Mouse (Mus musculus) heart, postnatal 0 days (tissue): ENCODE results near the gene Hspb11.

ENCODE experiments used
- CTCF ChIP-seq: IDR thresholded peaks from 2 replicates; pipeline ENCODE4 v1.5.1; 2016; ENCODE audit warnings: antibody characterized with exemption, control low read depth, low read depth
- EP300 ChIP-seq: IDR thresholded peaks from 2 replicates; pipeline ENCODE4 v1.6.1; 2016; ENCODE audit warnings: antibody characterized with exemption, low read depth

DNA sequence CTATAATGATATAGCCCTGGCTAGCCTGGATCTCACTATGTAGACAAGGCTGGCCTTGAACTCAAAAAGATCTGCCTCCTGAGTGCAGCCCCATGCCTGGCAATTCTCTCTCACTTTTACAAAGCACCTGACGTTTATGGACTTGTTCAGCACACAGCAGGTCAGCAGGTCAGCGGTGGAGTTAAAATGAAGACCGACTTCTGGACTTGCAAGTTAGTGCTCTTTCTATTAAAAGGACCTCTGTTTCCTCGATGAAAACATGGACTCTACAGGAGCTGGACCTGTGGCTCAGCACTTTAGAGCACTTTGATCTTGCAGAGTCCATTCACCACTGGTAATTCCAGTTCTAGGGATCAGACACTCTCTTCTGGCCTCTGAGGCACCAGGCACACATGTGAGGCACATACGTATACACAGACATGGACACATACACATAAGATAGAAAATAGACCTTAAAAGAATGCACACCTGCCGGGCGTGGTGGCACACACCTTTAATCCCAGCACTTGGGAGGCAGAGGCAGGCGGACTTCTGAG lies 44.7 kb downstream of the Hspb11 start:
- TF ChIP-seq EP300 (no peak), CTCF (no peak)
